Mouse (Mus musculus) intestine, embryonic 16.5 days (tissue): Measurements from ENCODE around the gene Vmn1r90. TPM values are rescaled to one million over a fixed set of nuclear protein-coding genes. Genes with fewer than 3 reads are reported as not detected.
"Not testable (repeated sequence)": the region's sequence is repeated elsewhere in the genome, so short reads cannot be mapped to it uniquely, and the experiment has no call there.

Source experiments
- ATAC-seq: fragments of 200-750 bp; cut with Nextera tagmentation; 2 replicates; pipeline ENCODE4 v1.8.0; 2017; ENCODE audit warnings: moderate TSS enrichment, moderate library complexity
- H3K27ac ChIP-seq: fragments of 300-500 bp; sonication (generic); 2 replicates; pipeline ENCODE4 v1.5.1; 2014; ENCODE audit warnings: mild to moderate bottlenecking, low read length
- H3K27me3 ChIP-seq: fragments of 300-500 bp; sonication (generic); replicated peaks from 2 replicates; pipeline ENCODE4 v1.6.1; 2014; ENCODE audit warnings: low read length, control low read depth, mixed read lengths; ENCODE audit not compliant: control insufficient read depth, insufficient read depth
- H3K36me3 ChIP-seq: fragments of 300-500 bp; sonication (generic); 2 replicates; pipeline ENCODE4 v1.6.1; 2014; ENCODE audit warnings: low read length, control low read depth; ENCODE audit not compliant: control insufficient read depth, insufficient read depth
- H3K4me1 ChIP-seq: fragments of 300-500 bp; sonication (generic); 2 replicates; pipeline ENCODE4 v1.6.1; 2014; ENCODE audit warnings: low read length, control low read depth, mixed read lengths; ENCODE audit not compliant: control insufficient read depth, insufficient read depth
- H3K4me2 ChIP-seq: fragments of 300-500 bp; sonication (generic); 2 replicates; pipeline ENCODE4 v1.6.1; 2014; ENCODE audit warnings: low read depth, low read length, control low read depth
- H3K4me3 ChIP-seq: fragments of 300-500 bp; sonication (generic); 2 replicates; pipeline ENCODE4 v1.5.1; 2014; ENCODE audit warnings: mild to moderate bottlenecking, low read length
- H3K9ac ChIP-seq: fragments of 300-500 bp; sonication (generic); 2 replicates; pipeline ENCODE4 v1.6.1; 2014; ENCODE audit warnings: low read depth, low read length
- H3K9me3 ChIP-seq: fragments of 300-500 bp; sonication (generic); 2 replicates; pipeline ENCODE4 v1.6.1; 2016; ENCODE audit warnings: low read length, control low read depth; ENCODE audit not compliant: control insufficient read depth
- WGBS: fragments of 180-500 bp; shearing (Covaris S2); extraction: QIAGEN DNeasy Blood & Tissue Kit; methylation state at CpG from one replicate; pipeline ENCODE4 v1.1.7; 2014; 5-methylcytosine and 5-hydroxymethylcytosine counted together
- polyA plus RNA-seq: library from polyadenylated mRNA; unstranded; fragments of >200 nt; fragmentation: Nextera tagmentation; extraction: Ambion mirVana; gene quantifications from 2 replicates; pipeline ENCODE4 v1.2.1, GENCODE M21; 2015

Gene Vmn1r90
- polyA plus RNA-seq = 0.05 and 0.17 TPM in 2 replicates

GRCm38 (mm10) chr7:14563406-14563805, at the start of gene Vmn1r90:
Gene Vmn1r90 (minus strand): TSS chr7:14563506.
- Histone ChIP-seq H3K4me2 (no peak within 1 kb of the TSS), H3K9me3 (0 out of 2 replicates have a peak, but pooled peaks cover 6% of the 10 kb centered on the region), H3K4me1 (no peaks in the 10 kb centered on the region), H3K4me3 (no peak within 1 kb of the TSS), H3K27me3 (no peaks in the 10 kb centered on the region), H3K27ac (no peak within 1 kb of the TSS), H3K36me3 (no peaks in the 10 kb centered on the region), H3K9ac (no peak within 1 kb of the TSS)
- WGBS = 65% methylated on average over 1 of the region's 1 CpGs
- ATAC-seq = no peak

- not testable (repeated sequence) for H3K4me3 ChIP-seq, H3K9me3 ChIP-seq, H3K9ac ChIP-seq, H3K4me2 ChIP-seq, H3K27ac ChIP-seq, ATAC-seq, H3K4me1 ChIP-seq, H3K36me3 ChIP-seq, H3K27me3 ChIP-seq
- WGBS = 63% methylated on average over 8 of the region's 8 CpGs
Measured at GRCm38 (mm10) chr7:14593009-14593408, 29.7 kb upstream of the Vmn1r90 start.

GRCm38 (mm10) chr7:14552284-14552683, 11.0 kb downstream of the Vmn1r90 start:
- H3K27me3 ChIP-seq = no peaks in the 10 kb centered on the region
- H3K4me2 ChIP-seq = no peak overlapping the region
- no peaks in the 10 kb centered on the region for H3K36me3 ChIP-seq
- ATAC-seq = no peak
- no peak overlapping the region for H3K27ac ChIP-seq
- no peak overlapping the region for H3K9ac ChIP-seq
- 0 out of 2 replicates have a peak, but pooled peaks cover 5% of the 10 kb centered on the region for H3K9me3 ChIP-seq
- WGBS = 92% methylated on average over 1 of the region's 1 CpGs
- H3K4me3 ChIP-seq = no peak overlapping the region
- no peaks in the 10 kb centered on the region for H3K4me1 ChIP-seq

- H3K36me3 ChIP-seq = no peaks in the 10 kb centered on the region
- H3K27me3 ChIP-seq = no peaks in the 10 kb centered on the region
- WGBS = 53% methylated on average over 1 of the region's 1 CpGs
- no peak overlapping the region for H3K4me3 ChIP-seq
- 0 out of 2 replicates have a peak, but pooled peaks cover 4% of the 10 kb centered on the region for H3K9me3 ChIP-seq
- no peak for ATAC-seq
- H3K27ac ChIP-seq = no peak overlapping the region
- H3K9ac ChIP-seq = no peak overlapping the region
- H3K4me2 ChIP-seq = no peak overlapping the region
- no peaks in the 10 kb centered on the region for H3K4me1 ChIP-seq
Measured at GRCm38 (mm10) chr7:14525280-14525679, 38.0 kb downstream of the Vmn1r90 start.

- Histone ChIP-seq H3K4me2 (no peak overlapping the region), H3K36me3 (no peaks in the 10 kb centered on the region), H3K27me3 (no peaks in the 10 kb centered on the region), H3K4me1 (no peaks in the 10 kb centered on the region), H3K9me3 (0 out of 2 replicates have a peak, but pooled peaks cover 4% of the 10 kb centered on the region), H3K27ac (no peak overlapping the region), H3K4me3 (no peak overlapping the region), H3K9ac (no peak overlapping the region)
- 68% methylated on average over 1 of the region's 1 CpGs for WGBS
- ATAC-seq = no peak
Measured at GRCm38 (mm10) chr7:14522636-14523035, 40.7 kb downstream of the Vmn1r90 start.

- Histone ChIP-seq H3K4me3 (no peak overlapping the region), H3K4me2 (no peak overlapping the region), H3K27ac (no peak overlapping the region), H3K4me1 (no peaks in the 10 kb centered on the region), H3K9me3 (no peaks in the 10 kb centered on the region), H3K27me3 (no peaks in the 10 kb centered on the region), H3K36me3 (no peaks in the 10 kb centered on the region), H3K9ac (no peak overlapping the region)
- ATAC-seq = no peak
- WGBS = 72% methylated on average over 3 of the region's 3 CpGs
Measured at GRCm38 (mm10) chr7:14518301-14518700, 45.0 kb downstream of the Vmn1r90 start.

Other genes with a start within 250 kb of the Vmn1r90 start
- gene Obox8, start 229.9 kb downstream of the Vmn1r90 start, polyA plus RNA-seq = not detected in 2 replicates
- gene Sult2a8, start 116.7 kb downstream of the Vmn1r90 start, polyA plus RNA-seq = 0.09 TPM in 1 of 2 replicates, not detected in the other
- not detected in 2 replicates for gene Sult2a7, start 69.3 kb downstream of the Vmn1r90 start, polyA plus RNA-seq
- gene Obox7, start 96.0 kb upstream of the Vmn1r90 start, polyA plus RNA-seq = not detected in 2 replicates